Mouse (Mus musculus) urinary bladder, adult 18-20 months (tissue): Measurements from ENCODE around the gene Khdrbs1.
"Not testable (repeated sequence)": the region's sequence is repeated elsewhere in the genome, so short reads cannot be mapped to it uniquely, and the experiment has no call there.

ENCODE experiments used
- DNase-seq, 2 experiments: peaks; one replicate each; pipeline ENCODE4 v3.0.0; 2022; ENCODE audit warnings: low spot score in 2 of 2, mixed read lengths in 2 of 2

Khdrbs1 gene

DNA sequence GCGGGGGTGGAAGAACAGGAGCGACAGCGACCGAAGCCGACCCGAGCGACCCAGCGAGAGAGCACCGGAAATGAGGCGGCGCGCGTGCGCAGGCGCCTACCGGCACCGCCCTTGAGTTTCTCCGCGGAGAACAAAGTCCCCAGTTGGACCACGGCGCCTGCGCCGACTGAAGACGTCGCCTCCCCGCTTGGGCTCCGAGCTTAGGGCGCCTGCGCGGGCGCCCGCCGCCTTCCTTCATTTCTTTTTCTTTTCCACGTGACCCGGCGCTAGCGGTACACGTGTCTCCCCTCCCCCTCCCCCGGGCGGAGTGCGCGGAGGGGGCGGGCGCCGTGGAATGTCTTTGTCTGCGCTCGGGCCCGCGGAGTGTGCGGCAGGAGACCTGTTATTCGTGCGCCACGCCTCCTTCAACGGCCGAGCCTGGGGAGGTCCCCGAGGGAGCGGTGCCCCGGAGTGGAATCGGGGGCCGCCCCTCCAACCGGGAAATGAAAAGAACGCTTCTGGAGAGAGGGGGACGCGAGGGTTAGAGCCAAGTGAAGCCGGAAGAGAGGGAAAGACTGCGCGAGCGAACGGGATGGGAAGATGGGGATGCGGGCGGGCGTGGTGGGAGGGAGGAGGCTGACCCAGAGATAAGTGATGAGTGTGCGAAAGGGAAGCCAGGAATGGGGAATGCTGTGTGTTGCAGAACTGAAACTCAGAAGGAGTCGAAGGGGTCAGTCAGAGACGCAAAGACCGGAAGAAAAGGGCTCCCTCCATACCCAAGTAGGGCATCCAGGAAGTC, at the start of gene Khdrbs1:
Gene Khdrbs1, minus strand, starts transcription at position 72 of the 778 bp plus-strand sequence.
- DNase-seq: peak; percentile 94 to 95

DNA sequence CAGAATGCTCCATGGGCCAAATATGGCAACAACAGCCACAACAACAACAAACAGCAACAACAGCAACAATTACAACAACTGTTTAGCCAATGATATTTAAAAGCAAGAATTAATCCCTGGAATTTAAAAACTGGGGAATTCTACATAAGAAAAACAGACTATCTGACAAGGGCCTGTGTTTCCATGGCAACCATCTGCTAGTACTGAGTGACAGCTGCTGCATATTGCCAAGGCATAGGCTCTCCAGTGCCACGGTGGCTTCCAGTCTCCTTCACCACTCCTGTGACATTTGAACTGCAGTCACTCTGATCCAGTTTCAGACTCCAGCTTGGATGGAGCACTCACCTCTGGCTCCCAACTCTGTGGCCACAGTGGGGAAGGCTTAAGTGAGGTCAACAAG, 49.3 kb upstream of the Khdrbs1 start:
- no peak for DNase-seq

DNA sequence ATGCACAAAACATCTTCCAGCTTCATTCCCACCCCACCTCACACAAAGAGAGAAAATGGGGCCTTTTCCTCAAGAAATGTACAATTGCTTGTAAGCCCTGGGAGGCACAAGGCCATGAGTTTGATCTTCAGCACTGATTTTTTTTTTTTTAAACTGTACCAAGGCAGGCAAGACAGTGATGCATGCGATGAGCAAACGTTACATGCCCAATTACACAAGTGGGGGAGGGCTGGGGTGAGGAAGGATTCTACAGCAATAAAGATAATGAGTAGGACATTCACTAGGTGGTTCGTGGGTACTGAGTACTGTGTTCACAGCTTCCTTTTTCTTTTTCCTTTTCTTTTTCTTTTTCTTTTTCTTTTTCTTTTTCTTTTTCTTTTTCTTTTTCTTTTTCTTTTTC, 48.4 kb upstream of the Khdrbs1 start:
- DNase-seq: no peak

DNA sequence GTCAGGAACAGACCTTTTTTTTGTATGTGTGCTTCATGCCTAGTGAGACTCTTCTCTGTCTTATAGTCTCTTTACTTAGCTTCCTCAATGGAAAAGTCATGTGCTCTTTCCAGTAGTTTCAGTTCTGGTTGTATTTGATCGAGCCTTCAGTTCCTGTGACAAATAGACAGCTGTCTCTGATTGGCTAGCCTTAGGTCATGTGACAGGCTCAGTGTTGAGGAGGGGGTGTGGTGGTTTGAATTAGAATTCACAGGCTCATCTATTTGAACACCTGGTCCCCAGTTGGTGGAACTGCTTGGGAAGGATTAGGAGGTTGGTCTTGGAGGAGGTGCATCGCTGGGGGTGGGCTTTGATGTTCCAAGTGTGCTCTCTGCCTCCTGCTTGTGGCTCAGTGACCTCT, 47.5 kb upstream of the Khdrbs1 start:
- DNase-seq: no peak

DNA sequence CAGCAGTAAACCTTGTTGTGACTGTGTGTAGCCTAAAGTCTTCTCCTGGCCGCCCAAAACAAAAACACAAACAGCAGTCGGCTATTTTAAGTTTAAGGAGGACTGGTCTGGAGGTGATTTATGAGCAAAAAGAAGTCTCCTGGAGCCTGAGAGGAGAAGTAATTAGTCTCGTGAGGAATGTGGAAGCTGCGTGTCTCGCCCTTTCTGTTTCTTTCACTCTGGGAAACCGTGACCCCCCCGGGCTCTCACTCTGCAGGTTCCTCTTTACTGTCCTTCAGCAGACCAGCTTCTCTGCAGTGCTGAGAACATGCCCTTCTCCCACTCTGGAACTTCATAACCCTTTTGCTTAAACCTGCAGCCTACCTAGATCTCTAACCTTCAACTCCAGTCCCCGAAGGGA, 46.6 kb upstream of the Khdrbs1 start:
- no peak for DNase-seq

DNA sequence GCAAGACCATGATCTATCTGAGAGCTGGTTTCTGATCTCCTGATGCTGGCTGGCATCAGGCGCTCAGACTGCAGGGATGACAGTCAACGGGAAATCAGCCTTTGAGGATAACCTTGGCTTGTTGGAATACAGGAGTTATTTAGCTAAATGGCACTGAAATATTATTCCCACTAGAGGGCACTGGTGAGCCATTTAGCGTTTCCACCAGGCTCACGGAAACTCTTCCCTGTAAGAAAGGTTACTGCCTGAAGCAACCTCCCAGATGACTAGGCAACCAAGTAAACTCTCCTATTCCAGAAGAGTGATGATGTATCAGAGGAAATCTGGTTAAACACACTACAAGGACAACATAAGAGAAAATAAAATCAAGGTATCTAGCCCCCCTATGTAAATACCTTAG, 43.1 kb upstream of the Khdrbs1 start:
- DNase-seq: peak in 1 of 2 experiments; percentile 62

DNA sequence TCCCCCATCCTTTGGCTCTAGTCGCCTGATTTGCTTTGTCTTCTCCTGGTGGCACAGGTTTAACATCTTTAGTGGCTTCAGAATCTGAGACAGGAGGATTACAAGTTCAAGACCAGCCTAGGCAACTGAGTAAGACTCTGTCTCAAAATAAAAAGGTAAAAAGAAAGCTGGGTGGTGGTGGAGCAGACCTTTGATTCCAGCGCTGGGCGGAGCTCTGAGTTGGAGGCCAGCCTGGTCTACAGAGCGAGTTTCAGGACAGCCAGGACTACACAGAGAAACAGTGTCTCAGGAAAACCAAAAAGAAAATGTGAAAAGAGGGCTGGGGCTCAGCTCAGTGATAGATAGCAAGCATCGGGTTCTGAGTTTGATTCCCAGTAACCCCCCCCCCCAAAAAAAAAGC, 41.4 kb upstream of the Khdrbs1 start:
- no peak for DNase-seq

DNA sequence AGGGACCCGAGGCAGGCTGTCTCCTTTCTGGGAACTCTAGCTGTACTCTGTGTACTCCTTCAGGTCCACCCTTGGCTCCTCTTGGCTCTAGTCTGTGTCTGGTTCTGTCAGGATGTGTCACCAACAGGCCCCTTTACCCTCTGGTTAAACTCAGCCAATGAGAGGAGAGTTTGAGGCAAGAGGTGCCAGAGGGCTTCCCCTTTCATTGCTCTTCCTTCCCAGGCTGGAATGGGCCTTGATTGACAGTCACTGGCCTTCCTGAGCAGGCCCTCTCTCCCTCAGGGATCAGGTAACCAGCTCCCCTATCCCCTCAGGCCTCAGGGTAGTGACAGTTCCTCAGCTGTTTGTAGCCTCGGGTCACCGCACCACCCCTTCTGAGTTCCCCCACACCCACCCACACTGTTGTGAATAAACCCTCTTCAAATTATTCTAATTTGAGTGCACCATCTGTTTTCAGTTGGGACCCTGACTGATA, 40.8 kb upstream of the Khdrbs1 start:
- no peak for DNase-seq

DNA sequence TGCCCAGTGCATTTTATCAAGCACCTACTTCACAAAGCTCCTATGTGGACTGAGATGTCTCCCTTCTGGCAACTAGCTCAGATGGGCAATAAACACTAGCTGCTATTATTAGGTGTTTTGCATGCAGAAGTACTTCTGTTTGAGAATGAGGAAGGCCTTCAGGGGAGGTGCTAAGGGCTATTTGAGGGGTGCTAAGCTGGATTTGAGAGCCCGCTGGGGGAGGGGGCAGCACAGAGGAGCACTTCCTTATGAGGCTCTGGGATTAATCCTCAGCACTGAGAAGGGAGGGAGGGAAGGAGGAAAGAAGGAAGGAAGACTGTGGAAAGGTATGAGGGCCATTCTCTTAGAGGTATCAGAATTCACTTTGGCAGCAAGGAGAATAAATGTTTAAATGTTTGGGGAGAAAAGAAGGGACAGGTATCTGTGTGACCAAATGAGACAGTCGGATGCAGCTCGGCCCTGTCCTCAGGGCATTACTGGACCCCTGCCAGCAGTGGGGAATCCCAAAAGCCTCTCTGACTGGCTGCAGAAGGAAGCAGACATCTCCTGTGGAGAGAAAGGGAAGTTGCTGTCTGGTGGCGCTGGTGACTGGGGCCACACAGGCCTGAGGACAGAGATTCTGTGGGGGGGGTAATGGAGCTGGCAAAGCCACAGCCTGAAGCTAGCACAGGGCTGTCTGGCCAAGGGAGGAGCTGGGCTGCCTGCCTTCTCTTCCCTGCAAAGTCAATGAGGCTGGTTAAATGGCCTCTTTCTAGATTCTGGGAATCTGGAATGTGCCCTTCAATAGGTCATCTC, 40.0 kb upstream of the Khdrbs1 start:
- DNase-seq: peak in 1 of 2 experiments; percentile 11

DNA sequence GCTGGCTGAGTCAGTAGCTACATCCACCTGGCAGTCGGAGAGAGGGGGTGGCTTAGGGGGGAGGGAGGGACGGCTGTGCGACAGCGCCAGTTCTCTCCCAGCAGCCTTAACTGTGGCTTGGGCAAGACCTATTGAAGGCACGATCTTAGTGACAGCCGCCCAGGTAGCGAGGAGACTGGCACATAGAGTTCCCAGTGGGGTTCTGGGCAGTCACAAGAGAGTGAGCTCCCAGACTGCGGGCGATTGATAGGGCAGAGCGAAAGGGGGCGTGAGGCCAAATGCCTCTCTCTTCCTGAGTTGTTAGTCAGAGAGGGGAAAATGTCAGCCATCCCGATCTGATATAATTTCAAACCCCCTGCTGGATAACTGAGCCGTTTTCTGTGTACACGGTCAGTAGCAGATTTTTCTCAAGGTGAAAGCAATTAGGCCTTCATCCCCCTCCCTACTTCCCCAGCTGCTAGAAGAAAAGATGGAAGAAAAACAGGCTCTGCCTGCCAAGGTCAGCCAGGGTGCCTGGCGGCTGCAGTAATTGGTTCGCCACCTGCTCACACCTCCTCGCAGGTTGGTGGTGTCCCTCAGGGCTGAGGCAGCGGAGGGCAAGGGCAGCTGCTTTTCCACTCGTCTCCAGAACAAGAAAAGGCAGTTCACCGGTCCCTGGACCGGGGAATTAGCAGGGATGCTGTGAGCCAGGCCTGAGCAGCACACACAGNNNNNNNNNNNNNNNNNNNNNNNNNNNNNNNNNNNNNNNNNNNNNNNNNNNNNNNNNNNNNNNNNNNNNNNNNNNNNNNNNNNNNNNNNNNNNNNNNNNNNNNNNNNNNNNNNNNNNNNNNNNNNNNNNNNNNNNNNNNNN, 29.8 kb upstream of the Khdrbs1 start:
- peak in 1 of 2 experiments; percentile 26 for DNase-seq

DNA sequence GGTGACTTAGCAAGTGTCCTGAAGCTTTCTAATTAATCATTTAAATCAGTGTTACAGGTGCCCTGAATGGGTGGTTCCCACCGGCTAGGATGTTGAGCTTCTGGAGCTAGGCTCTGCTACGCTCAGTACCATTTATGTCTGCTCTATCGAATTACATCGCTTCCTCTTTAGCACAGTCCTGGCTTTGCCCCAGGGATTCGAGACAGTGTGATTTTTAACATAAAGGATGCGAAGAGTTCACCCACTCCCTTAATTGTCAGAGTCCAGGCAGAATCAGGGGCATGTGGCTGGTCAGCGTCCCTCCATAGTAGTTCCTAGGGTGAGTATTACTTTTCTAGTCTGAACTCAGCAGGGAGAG, 29.2 kb upstream of the Khdrbs1 start:
- no peak for DNase-seq

DNA sequence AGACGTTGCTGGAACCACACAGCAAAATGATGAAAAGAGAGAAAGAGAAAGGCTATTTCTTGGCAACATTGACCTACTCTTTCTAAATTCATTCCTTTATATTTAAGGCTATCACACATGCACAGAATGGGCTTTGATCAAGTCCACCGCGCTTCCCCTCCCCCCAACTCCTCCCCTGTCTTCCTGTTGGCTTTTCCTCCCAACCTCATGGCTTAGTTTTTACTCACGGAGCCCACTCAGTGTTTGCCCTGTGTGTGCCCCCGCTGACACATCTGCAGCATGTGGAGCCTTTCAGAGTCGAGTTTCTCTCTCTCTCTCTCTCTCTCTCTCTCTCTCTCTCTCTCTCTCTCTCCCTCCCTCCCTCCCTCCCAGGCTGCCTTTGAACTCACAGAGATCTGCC, 28.5 kb upstream of the Khdrbs1 start:
- DNase-seq: no peak

DNA sequence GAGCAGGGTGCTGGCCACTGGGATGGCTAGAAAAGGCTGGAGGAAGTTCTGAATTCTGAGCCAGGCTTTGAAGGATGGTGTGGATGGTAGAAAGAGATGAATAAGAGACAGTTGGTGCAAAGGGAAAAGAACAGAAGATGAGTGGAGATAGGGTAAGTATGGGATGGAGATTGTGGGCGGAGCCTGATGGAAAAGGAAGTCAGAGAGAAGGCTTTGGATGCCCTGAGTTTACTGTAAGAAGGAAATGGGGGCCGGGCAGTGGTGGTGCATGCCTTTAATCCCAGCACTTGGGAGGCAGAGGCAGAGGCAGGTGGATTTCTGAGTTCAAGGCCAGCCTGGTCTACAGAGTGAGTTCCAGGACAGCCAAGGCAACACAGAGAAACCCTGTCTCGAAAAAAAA, 26.6 kb upstream of the Khdrbs1 start:
- DNase-seq: not testable (repeated sequence)

DNA sequence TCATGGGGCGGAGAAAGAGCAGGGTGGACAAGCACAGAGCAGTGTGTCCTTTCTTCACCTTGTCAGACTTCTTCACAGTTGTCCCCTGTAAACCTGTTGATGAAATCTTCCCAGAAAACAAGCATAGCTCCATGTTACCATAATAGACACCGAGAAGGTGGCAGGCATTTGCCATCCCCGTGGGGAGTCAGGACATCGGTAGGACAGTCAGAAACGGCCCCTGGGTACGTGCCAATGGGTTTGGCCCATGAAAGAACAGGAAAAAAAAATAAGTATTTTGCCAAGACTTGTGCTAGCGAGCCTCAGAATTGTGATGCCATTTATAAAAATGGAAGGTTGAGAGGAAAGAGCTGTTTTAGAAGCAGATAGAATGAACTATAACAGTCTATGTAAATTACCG, 25.7 kb upstream of the Khdrbs1 start:
- no peak for DNase-seq

DNA sequence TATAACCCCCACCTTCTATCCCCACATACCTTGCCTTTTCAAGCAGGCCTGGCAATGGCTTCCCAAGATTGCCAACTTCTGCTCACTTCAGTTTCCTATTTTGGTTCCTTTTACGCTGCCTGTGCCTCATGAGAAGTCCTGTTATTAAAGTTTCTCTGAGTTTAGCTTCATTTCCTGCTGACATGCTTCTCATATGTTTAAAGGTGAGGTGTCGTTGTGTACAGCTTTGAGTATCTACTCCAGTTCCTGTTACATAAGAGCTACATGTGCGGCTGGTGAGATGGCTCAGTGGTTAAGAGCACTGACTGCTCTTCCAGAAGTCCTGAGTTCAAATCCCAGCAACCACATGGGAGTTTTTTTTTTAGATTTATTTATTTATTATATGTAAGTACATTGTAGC, 23.2 kb upstream of the Khdrbs1 start:
- DNase-seq: no peak

DNA sequence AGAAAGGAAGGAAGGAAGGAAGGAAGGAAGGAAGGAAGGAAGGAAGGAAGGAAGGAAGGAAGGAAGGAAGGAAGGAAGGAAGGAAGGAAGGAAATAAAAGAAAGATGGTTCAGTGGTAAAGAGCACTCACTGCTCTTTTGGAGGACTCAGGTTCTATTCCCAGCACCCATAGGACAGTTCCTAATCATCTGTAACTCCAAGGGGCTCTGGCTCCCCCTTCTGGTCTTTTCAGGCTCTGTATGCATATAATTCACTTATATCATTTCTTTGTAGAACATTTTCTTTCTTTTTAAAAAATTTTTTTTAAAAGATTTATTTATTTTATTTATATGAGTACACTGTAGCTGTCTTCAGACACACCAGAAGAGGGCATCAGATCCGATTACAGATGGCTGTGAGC, 20.4 kb upstream of the Khdrbs1 start:
- DNase-seq: not testable (repeated sequence)

DNA sequence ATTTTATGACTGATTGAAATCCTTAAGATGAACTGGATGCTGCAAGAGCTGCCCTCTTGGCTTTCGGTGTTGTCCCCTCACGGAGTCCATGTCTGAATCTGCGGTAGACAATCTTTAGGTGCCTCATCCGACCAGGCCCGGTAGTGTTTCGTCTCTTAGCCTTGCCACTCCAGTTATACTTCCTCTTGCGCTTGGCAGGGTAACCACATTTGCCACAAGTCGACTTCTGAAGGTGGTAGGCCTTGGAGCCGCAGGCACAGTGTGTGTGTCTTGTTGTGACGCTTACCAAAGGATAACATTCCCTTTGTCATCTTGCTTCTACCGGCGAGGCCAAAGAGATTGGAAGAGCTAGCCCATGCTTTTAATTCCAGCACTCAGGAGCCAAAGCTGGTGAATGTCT, 19.5 kb upstream of the Khdrbs1 start:
- no peak for DNase-seq

DNA sequence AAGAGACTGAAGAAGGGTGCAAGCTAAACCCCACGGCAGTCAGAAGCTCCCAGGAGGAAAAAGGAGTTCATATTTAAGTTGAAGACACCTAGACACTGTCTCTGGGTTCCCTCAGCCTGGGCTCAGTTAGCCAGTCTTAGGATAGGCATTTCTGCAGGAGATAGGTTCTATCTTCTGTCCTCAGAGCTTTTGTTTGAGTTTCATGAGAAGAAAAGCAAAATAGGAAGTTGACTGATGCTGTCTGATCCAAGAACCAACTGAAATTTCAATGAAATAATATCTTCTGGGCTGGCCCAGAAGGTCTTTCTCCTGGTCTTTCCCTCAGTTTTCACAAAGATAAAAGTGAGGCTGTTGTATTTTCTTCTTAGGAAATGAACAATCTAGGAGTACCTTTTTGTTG, 13.4 kb upstream of the Khdrbs1 start:
- DNase-seq: no peak

DNA sequence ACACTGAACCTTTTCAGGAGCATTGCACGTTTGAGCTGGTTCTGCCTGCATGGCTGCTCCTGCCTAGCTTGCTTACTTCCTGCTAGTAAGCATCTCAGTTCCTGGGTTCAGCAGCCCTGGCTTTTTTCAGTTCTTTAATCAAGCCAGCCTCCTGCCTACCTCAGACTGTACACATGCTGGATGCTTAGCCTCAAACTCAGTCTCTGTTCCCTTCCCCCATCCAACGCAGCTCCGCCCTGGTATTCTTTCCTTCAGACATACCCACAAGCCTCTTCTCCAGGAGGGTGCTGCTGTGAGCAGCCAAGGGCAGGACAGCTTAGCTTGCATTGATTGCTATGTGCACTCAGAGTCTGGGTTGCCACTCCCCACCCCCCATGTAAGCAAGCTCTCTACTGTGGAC, 12.6 kb upstream of the Khdrbs1 start:
- DNase-seq: no peak

DNA sequence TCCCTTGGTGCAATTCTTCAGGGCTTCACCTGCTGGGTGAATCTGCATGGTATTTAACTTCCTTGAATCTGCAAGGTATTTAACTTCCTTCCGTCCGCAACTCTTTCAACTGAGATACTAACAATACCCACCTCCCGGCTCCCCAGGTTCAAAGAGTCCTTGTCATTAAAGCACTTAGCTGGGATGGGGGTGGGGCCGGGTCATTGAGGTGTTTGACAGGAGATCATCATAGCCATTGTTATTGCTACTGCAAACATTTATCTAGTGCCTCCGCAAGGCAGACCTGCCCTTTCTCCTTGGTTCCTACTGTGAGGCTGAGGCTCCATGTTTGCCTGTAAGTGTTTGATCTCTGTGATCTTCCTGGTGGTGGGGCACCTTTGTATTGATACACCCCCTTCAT, 8.3 kb upstream of the Khdrbs1 start:
- no peak for DNase-seq

DNA sequence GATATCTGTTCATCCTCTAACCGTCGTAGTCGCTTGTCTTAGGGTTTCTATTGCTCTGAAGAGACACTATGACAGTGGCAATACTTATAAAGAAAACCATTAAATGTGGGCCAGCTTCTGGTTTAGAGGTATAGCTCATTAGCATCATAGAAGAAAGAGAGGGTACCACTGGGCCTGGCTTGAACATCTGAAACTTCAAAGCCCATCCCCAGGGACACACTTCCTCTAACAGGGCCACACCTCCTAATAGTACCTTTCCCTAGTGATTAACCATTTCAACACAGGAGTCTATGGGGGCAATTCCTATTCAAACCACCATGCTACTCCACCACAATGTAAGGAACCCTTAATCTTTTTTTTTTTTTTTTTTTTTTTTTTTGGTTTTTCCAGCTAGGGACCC, 4.5 kb upstream of the Khdrbs1 start:
- no peak for DNase-seq

DNA sequence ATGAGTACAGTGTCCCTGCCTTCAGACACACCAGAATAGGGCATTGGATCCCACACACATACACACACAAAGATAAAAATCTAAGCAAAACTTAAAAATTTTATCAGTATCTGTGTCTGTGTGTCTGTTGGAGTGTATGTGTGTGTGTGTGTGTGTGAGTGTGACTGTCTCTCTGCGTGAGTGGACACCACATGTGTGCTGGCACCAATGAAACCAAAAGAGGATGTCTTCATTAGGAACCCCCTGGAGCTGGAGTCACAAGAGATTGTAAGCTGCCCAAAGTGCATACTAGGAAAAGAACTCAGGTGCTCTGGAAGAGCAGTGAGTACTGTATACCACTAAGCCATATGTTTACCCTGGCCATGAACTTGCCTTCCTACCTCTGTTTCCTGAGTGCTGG, 4.0 kb upstream of the Khdrbs1 start:
- no peak for DNase-seq
